21 mouse cellular contexts compared by ENCODE assay signal in the genomic region with DNA sequence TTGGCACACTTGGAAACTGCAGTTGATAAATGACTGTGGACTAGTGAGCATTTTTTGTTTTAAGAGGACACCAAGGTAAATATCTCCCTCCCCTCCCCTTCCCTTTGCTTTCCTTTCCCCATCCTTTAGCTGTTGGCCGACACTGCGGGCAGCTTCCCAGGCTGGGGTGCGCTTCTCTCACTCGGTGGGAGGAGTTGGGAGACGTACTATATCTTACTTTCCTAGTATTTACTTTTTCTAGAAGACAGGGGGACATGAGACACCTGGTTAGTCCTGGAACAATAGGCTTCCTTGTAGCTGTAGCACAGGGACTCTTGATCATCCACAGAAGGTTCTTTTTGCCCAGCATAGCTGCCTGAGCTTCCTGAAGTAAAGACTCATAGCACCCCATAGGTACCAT. TPM values are rescaled to one million over a fixed set of nuclear protein-coding genes. Genes with fewer than 3 reads are reported as not detected.
DNase-seq lines count a peak whose midpoint lies in the region; ATAC-seq lines count a peak whose summit lies in the region.
"Had no signal": no experiment of that assay in that cellular context is flagged by ENCODE, and none has a peak within 500 bp of the region (broad histone marks: within the 10 kb centered on the region; RNA-seq: fewer than 3 reads in every experiment).

No protein-coding gene starts in this region.

- H3K4me3 ChIP-seq in heart, embryonic 12.5 days = no peak overlapping the region
- no peak overlapping the region for H3K4me3 ChIP-seq in limb, embryonic 12.5 days (replicated peaks)
- no peak overlapping the region for H3K4me3 ChIP-seq in limb, embryonic 10.5 days
- H3K4me3 ChIP-seq in forebrain, embryonic 16.5 days (replicated peaks; ENCODE audit: low read length) = no peak overlapping the region
- no peak overlapping the region for H3K4me3 ChIP-seq in limb, embryonic 15.5 days
- H3K4me3 ChIP-seq: erythroblast, embryonic 14.5 days; liver, embryonic 15.5 days; midbrain, embryonic 10.5 days had no signal

- H3K9ac ChIP-seq in heart, embryonic 12.5 days = no peak overlapping the region
- H3K9ac ChIP-seq in limb, embryonic 12.5 days (replicated peaks) = no peak overlapping the region
- no peak overlapping the region for H3K9ac ChIP-seq in forebrain, embryonic 16.5 days (replicated peaks; ENCODE audit: low read depth, low read length)
- no peak overlapping the region for H3K9ac ChIP-seq in limb, embryonic 15.5 days
- H3K9ac ChIP-seq: liver, embryonic 15.5 days had no signal

- no peaks in the 10 kb centered on the region for H3K9me3 ChIP-seq in heart, embryonic 12.5 days (replicated peaks)
- H3K9me3 ChIP-seq in limb, embryonic 12.5 days = no peaks in the 10 kb centered on the region
- H3K9me3 ChIP-seq in limb, embryonic 10.5 days (replicated peaks) = no peaks in the 10 kb centered on the region
- no peaks in the 10 kb centered on the region for H3K9me3 ChIP-seq in forebrain, embryonic 16.5 days (ENCODE audit: control insufficient read depth, low read length)
- no peaks in the 10 kb centered on the region for H3K9me3 ChIP-seq in limb, embryonic 15.5 days
- H3K9me3 ChIP-seq: liver, embryonic 15.5 days; midbrain, embryonic 10.5 days had no signal

- no peak overlapping the region for H3K4me2 ChIP-seq in heart, embryonic 12.5 days
- H3K4me2 ChIP-seq in limb, embryonic 12.5 days = 0 out of 2 replicates have a peak overlapping the region, but pooled peaks have one; percentile 3
- H3K4me2 ChIP-seq in forebrain, embryonic 16.5 days (ENCODE audit: low read length) = no peak overlapping the region
- H3K4me2 ChIP-seq in limb, embryonic 15.5 days = no peak overlapping the region
- H3K4me2 ChIP-seq: liver, embryonic 15.5 days had no signal

- no peak for ATAC-seq in heart, embryonic 12.5 days (ENCODE audit: insufficient number of reproducible peaks, low FRiP score)
- no peak for ATAC-seq in limb, embryonic 12.5 days (ENCODE audit: insufficient number of reproducible peaks, insufficient read depth, low FRiP score, low TSS enrichment, low read depth)
- no peak for ATAC-seq in forebrain, embryonic 16.5 days
- ATAC-seq in limb, embryonic 15.5 days (ENCODE audit: insufficient number of reproducible peaks, low FRiP score, low TSS enrichment, low read depth) = no peak

- no peak for DNase-seq in heart, postnatal 4 days
- DNase-seq in limb, embryonic 10.5 days (ENCODE audit: low spot score) = no peak
- no peak for DNase-seq in adrenal gland, postnatal 25 days
- no peak for DNase-seq in c-Kit-positive CD71-positive TER-119-positive erythroid progenitor cells, embryonic 14.5 days (ENCODE audit: low spot score)
- DNase-seq: adrenal gland, postnatal 10 days; B cell, adult 2 months; cerebellum, adult 18-20 months; heart, postnatal 36 days; right cerebral cortex, postnatal 25 days; thymus, postnatal 36 days had no signal

- H3K27me3 ChIP-seq in heart, embryonic 12.5 days (replicated peaks) = no peaks in the 10 kb centered on the region
- H3K27me3 ChIP-seq in limb, embryonic 12.5 days = no peaks in the 10 kb centered on the region
- no peaks in the 10 kb centered on the region for H3K27me3 ChIP-seq in limb, embryonic 10.5 days (ENCODE audit: low read depth, poor library complexity, severe bottlenecking)
- H3K27me3 ChIP-seq in forebrain, embryonic 16.5 days (replicated peaks; ENCODE audit: control insufficient read depth, insufficient read depth, low read length) = no peaks in the 10 kb centered on the region
- no peaks in the 10 kb centered on the region for H3K27me3 ChIP-seq in limb, embryonic 15.5 days
- H3K27me3 ChIP-seq: liver, embryonic 15.5 days had no signal

- peaks cover 76% of the 10 kb centered on the region for H3K36me3 ChIP-seq in heart, embryonic 12.5 days
- peaks cover 74% of the 10 kb centered on the region for H3K36me3 ChIP-seq in limb, embryonic 12.5 days
- H3K36me3 ChIP-seq in limb, embryonic 10.5 days = peaks cover 89% of the 10 kb centered on the region
- peaks cover 26% of the 10 kb centered on the region for H3K36me3 ChIP-seq in forebrain, embryonic 16.5 days (ENCODE audit: control insufficient read depth, insufficient read depth)
- peaks cover 62% of the 10 kb centered on the region for H3K36me3 ChIP-seq in limb, embryonic 15.5 days

- 76% methylated on average over 5 of the region's 5 CpGs for WGBS in heart, embryonic 12.5 days
- 89% methylated on average over 5 of the region's 5 CpGs for WGBS in limb, embryonic 12.5 days
- 97% methylated on average over 5 of the region's 5 CpGs for WGBS in limb, embryonic 10.5 days
- WGBS in forebrain, embryonic 16.5 days = 82% methylated on average over 5 of the region's 5 CpGs
- 76% methylated on average over 5 of the region's 5 CpGs for WGBS in limb, embryonic 15.5 days

- H3K27ac ChIP-seq in heart, embryonic 12.5 days (ENCODE audit: poor library complexity, severe bottlenecking) = peak overlapping the region; percentile 65
- H3K27ac ChIP-seq in limb, embryonic 12.5 days = peak overlapping the region; percentile 90
- no peak overlapping the region for H3K27ac ChIP-seq in limb, embryonic 10.5 days
- peak overlapping the region; percentile 20; the same call in 1 of the 2 replicates for H3K27ac ChIP-seq in forebrain, embryonic 16.5 days (ENCODE audit: low read length)
- peak overlapping the region; percentile 22; the same call in 1 of the 2 replicates for H3K27ac ChIP-seq in limb, embryonic 15.5 days
- H3K27ac ChIP-seq: liver, embryonic 15.5 days; midbrain, embryonic 10.5 days had no signal

- H3K4me1 ChIP-seq in heart, embryonic 12.5 days (replicated peaks) = peaks cover 31% of the 10 kb centered on the region
- peaks cover 38% of the 10 kb centered on the region for H3K4me1 ChIP-seq in limb, embryonic 12.5 days (replicated peaks)
- H3K4me1 ChIP-seq in limb, embryonic 10.5 days = no peaks in the 10 kb centered on the region
- H3K4me1 ChIP-seq in forebrain, embryonic 16.5 days (replicated peaks; ENCODE audit: control insufficient read depth, insufficient read depth, low read length) = peaks cover 23% of the 10 kb centered on the region
- H3K4me1 ChIP-seq in limb, embryonic 15.5 days = peaks cover 26% of the 10 kb centered on the region

RNA-seq across cellular contexts. Expression of a gene that starts 12.4 kb away (rescaled TPM):
- polyA plus RNA-seq in heart, embryonic 12.5 days (2016; fragmentation: Nextera tagmentation; extraction: Ambion mirVana) = 2.2 and 3.4 TPM in 2 replicates
- total RNA-seq in heart, postnatal 4 days (2021) = 10 to 100 TPM; 14.9 to 15.7 TPM
- 4.4 and 5.9 TPM in 2 replicates for polyA plus RNA-seq in limb, embryonic 12.5 days (2016; fragmentation: Nextera tagmentation; extraction: Ambion mirVana)
- polyA plus RNA-seq in limb, embryonic 10.5 days (2016; fragmentation: Nextera tagmentation; extraction: Ambion mirVana) = 3.6 and 4.5 TPM in 2 replicates
- polyA plus RNA-seq in forebrain, embryonic 16.5 days (2015; fragmentation: Nextera tagmentation; extraction: Ambion mirVana) = 4.8 and 5.8 TPM in 2 replicates
- 2.6 and 3.2 TPM in 2 replicates for polyA plus RNA-seq in limb, embryonic 15.5 days (2015; fragmentation: Nextera tagmentation; extraction: Ambion mirVana)
- 36.7 and 53.2 TPM in 2 replicates for total RNA-seq in adrenal gland, postnatal 25 days (2021)

RNA-seq across cellular contexts. Expression of a gene that starts 12.6 kb away (rescaled TPM):
- polyA plus RNA-seq in heart, embryonic 12.5 days (2016; fragmentation: Nextera tagmentation; extraction: Ambion mirVana) = 14.9 and 16.8 TPM in 2 replicates
- 100 to 1,000 TPM; 151 to 159 TPM for total RNA-seq in heart, postnatal 4 days (2021)
- 18.5 and 19.0 TPM in 2 replicates for polyA plus RNA-seq in limb, embryonic 12.5 days (2016; fragmentation: Nextera tagmentation; extraction: Ambion mirVana)
- polyA plus RNA-seq in limb, embryonic 10.5 days (2016; fragmentation: Nextera tagmentation; extraction: Ambion mirVana) = 14.3 and 16.8 TPM in 2 replicates
- polyA plus RNA-seq in forebrain, embryonic 16.5 days (2015; fragmentation: Nextera tagmentation; extraction: Ambion mirVana) = 9.3 and 13.2 TPM in 2 replicates
- polyA plus RNA-seq in limb, embryonic 15.5 days (2015; fragmentation: Nextera tagmentation; extraction: Ambion mirVana) = 19.5 and 20.6 TPM in 2 replicates
- total RNA-seq in adrenal gland, postnatal 25 days (2021) = 14.5 and 15.4 TPM in 2 replicates

RNA-seq across cellular contexts. Expression of a gene that starts 15.2 kb away (rescaled TPM):
- polyA plus RNA-seq in heart, embryonic 12.5 days (2016; fragmentation: Nextera tagmentation; extraction: Ambion mirVana) = 0.40 TPM in 1 of 2 replicates, not detected in the other
- 10 to 100 TPM; 48.6 to 69.8 TPM for total RNA-seq in heart, postnatal 4 days (2021)
- polyA plus RNA-seq in limb, embryonic 12.5 days (2016; fragmentation: Nextera tagmentation; extraction: Ambion mirVana) = 0.67 and 0.74 TPM in 2 replicates
- polyA plus RNA-seq in limb, embryonic 10.5 days (2016; fragmentation: Nextera tagmentation; extraction: Ambion mirVana) = 0.39 TPM in 1 of 2 replicates, not detected in the other
- 0.22 and 0.42 TPM in 2 replicates for polyA plus RNA-seq in forebrain, embryonic 16.5 days (2015; fragmentation: Nextera tagmentation; extraction: Ambion mirVana)
- polyA plus RNA-seq in limb, embryonic 15.5 days (2015; fragmentation: Nextera tagmentation; extraction: Ambion mirVana) = 0.31 and 0.38 TPM in 2 replicates
- not detected in 2 replicates for total RNA-seq in adrenal gland, postnatal 25 days (2021)
- total RNA-seq: common myeloid progenitor, adult 5-6 weeks; left cerebral cortex, postnatal 36 days had no signal
- polyA plus RNA-seq: embryonic facial prominence, embryonic 11.5 days; erythroblast, embryonic 14.5 days; large intestine, adult 2 months; liver, embryonic 15.5 days had no signal

RNA-seq across cellular contexts. Expression of a gene that starts 23.2 kb away (rescaled TPM):
- polyA plus RNA-seq in heart, embryonic 12.5 days (2016; fragmentation: Nextera tagmentation; extraction: Ambion mirVana) = 23.1 and 24.4 TPM in 2 replicates
- 10 to 100 TPM; 16.0 to 18.5 TPM for total RNA-seq in heart, postnatal 4 days (2021)
- polyA plus RNA-seq in limb, embryonic 12.5 days (2016; fragmentation: Nextera tagmentation; extraction: Ambion mirVana) = 24.1 and 26.8 TPM in 2 replicates
- 19.5 and 20.3 TPM in 2 replicates for polyA plus RNA-seq in limb, embryonic 10.5 days (2016; fragmentation: Nextera tagmentation; extraction: Ambion mirVana)
- polyA plus RNA-seq in forebrain, embryonic 16.5 days (2015; fragmentation: Nextera tagmentation; extraction: Ambion mirVana) = 15.4 and 24.4 TPM in 2 replicates
- polyA plus RNA-seq in limb, embryonic 15.5 days (2015; fragmentation: Nextera tagmentation; extraction: Ambion mirVana) = 21.7 and 24.0 TPM in 2 replicates
- 16.5 and 19.7 TPM in 2 replicates for total RNA-seq in adrenal gland, postnatal 25 days (2021)

RNA-seq across cellular contexts. Expression of a gene that starts 34.1 kb away (rescaled TPM):
- polyA plus RNA-seq in heart, embryonic 12.5 days (2016; fragmentation: Nextera tagmentation; extraction: Ambion mirVana) = 11.9 and 13.3 TPM in 2 replicates
- total RNA-seq in heart, postnatal 4 days (2021) = 10 to 100 TPM; 26.7 to 31.2 TPM
- 34.1 and 35.3 TPM in 2 replicates for polyA plus RNA-seq in limb, embryonic 12.5 days (2016; fragmentation: Nextera tagmentation; extraction: Ambion mirVana)
- 28.5 and 34.2 TPM in 2 replicates for polyA plus RNA-seq in limb, embryonic 10.5 days (2016; fragmentation: Nextera tagmentation; extraction: Ambion mirVana)
- 35.4 and 37.3 TPM in 2 replicates for polyA plus RNA-seq in forebrain, embryonic 16.5 days (2015; fragmentation: Nextera tagmentation; extraction: Ambion mirVana)
- 15.4 and 18.1 TPM in 2 replicates for polyA plus RNA-seq in limb, embryonic 15.5 days (2015; fragmentation: Nextera tagmentation; extraction: Ambion mirVana)
- total RNA-seq in adrenal gland, postnatal 25 days (2021) = 19.7 and 24.2 TPM in 2 replicates
